10 mouse cellular contexts compared by ENCODE assay signal in genomic region chr8:124448962-124449670, GRCm38 (mm10). TPM values are rescaled to one million over a fixed set of nuclear protein-coding genes. Genes with fewer than 3 reads are reported as not detected.
A peak's percentile ranks its signal among the peaks of the same experiment; 100 is the strongest.
DNase-seq lines count a peak whose midpoint lies in the region; ATAC-seq and TF ChIP-seq lines count a peak whose summit lies in the region.
"Had no signal": no experiment of that assay in that cellular context is flagged by ENCODE, and none has a peak within 500 bp of the region (broad histone marks: within the 10 kb centered on the region; RNA-seq: fewer than 3 reads in every experiment).

No protein-coding gene starts in this region.

- no peak for DNase-seq in forebrain, embryonic 14.5 days (ENCODE audit: low spot score)
- peak; percentile 90 for DNase-seq in lung, postnatal 0 days (ENCODE audit: low spot score)
- DNase-seq in left cerebral cortex, adult 18-20 months (ENCODE audit: low spot score in 2 of 2), result no peak
- no peak for DNase-seq in left cerebral cortex, adult 8-10 months (ENCODE audit: low spot score in 2 of 2)
- DNase-seq: cerebellum, adult 11-12 months had no signal

- 0 out of 2 replicates have a peak overlapping the region, but pooled peaks have one; percentile 13 for H3K27ac ChIP-seq in forebrain, embryonic 12.5 days
- no peak overlapping the region for H3K27ac ChIP-seq in forebrain, embryonic 14.5 days (ENCODE audit: low read depth, low read length)
- H3K27ac ChIP-seq in neural tube, embryonic 13.5 days (replicated peaks), result 0 out of 2 replicates have a peak overlapping the region, but pooled peaks have one; percentile 20
- no peak overlapping the region for H3K27ac ChIP-seq in neural tube, embryonic 15.5 days (replicated peaks)
- H3K27ac ChIP-seq in lung, postnatal 0 days (ENCODE audit: low read length), result peak overlapping the region; percentile 66; the same call in 1 of the 2 replicates
- H3K27ac ChIP-seq in intestine, embryonic 15.5 days, result no peak overlapping the region
- H3K27ac ChIP-seq: heart, embryonic 15.5 days had no signal

- H3K4me1 ChIP-seq in forebrain, embryonic 12.5 days, result peaks cover 5% of the 10 kb centered on the region
- no peaks in the 10 kb centered on the region for H3K4me1 ChIP-seq in forebrain, embryonic 14.5 days (ENCODE audit: control insufficient read depth, insufficient read depth, low read length)
- H3K4me1 ChIP-seq in neural tube, embryonic 13.5 days (replicated peaks), result peaks cover 7% of the 10 kb centered on the region
- H3K4me1 ChIP-seq in neural tube, embryonic 15.5 days, result peaks cover 5% of the 10 kb centered on the region; the same call in 1 of the 2 replicates
- no peaks in the 10 kb centered on the region for H3K4me1 ChIP-seq in lung, postnatal 0 days (ENCODE audit: insufficient read depth, low read depth, low read length)
- no peaks in the 10 kb centered on the region for H3K4me1 ChIP-seq in intestine, embryonic 15.5 days (replicated peaks)
- H3K4me1 ChIP-seq: heart, embryonic 15.5 days had no signal

- H3K36me3 ChIP-seq in forebrain, embryonic 12.5 days (replicated peaks), result no peaks in the 10 kb centered on the region
- no peaks in the 10 kb centered on the region for H3K36me3 ChIP-seq in forebrain, embryonic 14.5 days (ENCODE audit: control insufficient read depth, insufficient read depth, low read length)
- no peaks in the 10 kb centered on the region for H3K36me3 ChIP-seq in neural tube, embryonic 13.5 days
- H3K36me3 ChIP-seq in neural tube, embryonic 15.5 days, result no peaks in the 10 kb centered on the region
- H3K36me3 ChIP-seq in lung, postnatal 0 days (ENCODE audit: insufficient read depth, low read length), result no peaks in the 10 kb centered on the region
- no peaks in the 10 kb centered on the region for H3K36me3 ChIP-seq in intestine, embryonic 15.5 days
- H3K36me3 ChIP-seq: heart, embryonic 15.5 days had no signal

- no peaks in the 10 kb centered on the region for H3K9me3 ChIP-seq in forebrain, embryonic 12.5 days
- no peaks in the 10 kb centered on the region for H3K9me3 ChIP-seq in forebrain, embryonic 14.5 days (replicated peaks; ENCODE audit: control insufficient read depth, low read length)
- peaks cover 5% of the 10 kb centered on the region; the same call in 1 of the 2 replicates for H3K9me3 ChIP-seq in neural tube, embryonic 13.5 days
- no peaks in the 10 kb centered on the region for H3K9me3 ChIP-seq in neural tube, embryonic 15.5 days (replicated peaks)
- no peaks in the 10 kb centered on the region for H3K9me3 ChIP-seq in lung, postnatal 0 days (ENCODE audit: low read length)
- H3K9me3 ChIP-seq in intestine, embryonic 15.5 days, result no peaks in the 10 kb centered on the region

- H3K4me3 ChIP-seq in forebrain, embryonic 12.5 days (replicated peaks), result no peak overlapping the region
- no peak overlapping the region for H3K4me3 ChIP-seq in forebrain, embryonic 14.5 days (ENCODE audit: low read depth, low read length)
- H3K4me3 ChIP-seq in neural tube, embryonic 13.5 days, result no peak overlapping the region
- no peak overlapping the region for H3K4me3 ChIP-seq in neural tube, embryonic 15.5 days (replicated peaks)
- no peak overlapping the region for H3K4me3 ChIP-seq in lung, postnatal 0 days (ENCODE audit: low read depth, low read length)
- no peak overlapping the region for H3K4me3 ChIP-seq in intestine, embryonic 15.5 days (replicated peaks)
- H3K4me3 ChIP-seq: heart, embryonic 15.5 days had no signal

- 37% methylated on average over 10 of the region's 10 CpGs for WGBS in forebrain, embryonic 12.5 days
- WGBS in forebrain, embryonic 14.5 days, result 30% methylated on average over 10 of the region's 10 CpGs
- WGBS in neural tube, embryonic 13.5 days, result 34% methylated on average over 10 of the region's 10 CpGs
- WGBS in neural tube, embryonic 15.5 days, result 33% methylated on average over 10 of the region's 10 CpGs
- WGBS in lung, postnatal 0 days, result 42% methylated on average over 10 of the region's 10 CpGs
- WGBS in intestine, embryonic 15.5 days, result 58% methylated on average over 10 of the region's 10 CpGs

- H3K4me2 ChIP-seq in forebrain, embryonic 12.5 days, result no peak overlapping the region
- H3K4me2 ChIP-seq in forebrain, embryonic 14.5 days (ENCODE audit: low read length), result no peak overlapping the region
- no peak overlapping the region for H3K4me2 ChIP-seq in neural tube, embryonic 13.5 days
- no peak overlapping the region for H3K4me2 ChIP-seq in neural tube, embryonic 15.5 days
- no peak overlapping the region for H3K4me2 ChIP-seq in lung, postnatal 0 days (replicated peaks; ENCODE audit: low read depth, low read length)
- no peak overlapping the region for H3K4me2 ChIP-seq in intestine, embryonic 15.5 days (replicated peaks)
- H3K4me2 ChIP-seq: heart, embryonic 15.5 days had no signal

- no peak for TF ChIP-seq CTCF in lung, postnatal 0 days (IDR thresholded peaks at IDR 0.05)

- TF ChIP-seq EP300 in lung, postnatal 0 days (IDR thresholded peaks at IDR 0.05), result peak; percentile 72

- 0 out of 2 replicates have a peak, but pooled peaks have one; percentile 46 for ATAC-seq in forebrain, embryonic 12.5 days (ENCODE audit: low FRiP score)
- no peak for ATAC-seq in forebrain, embryonic 14.5 days
- ATAC-seq in neural tube, embryonic 13.5 days (ENCODE audit: low read depth), result no peak
- ATAC-seq in neural tube, embryonic 15.5 days (ENCODE audit: low FRiP score), result no peak
- ATAC-seq in lung, postnatal 0 days, result peak; percentile 95
- ATAC-seq in intestine, embryonic 15.5 days, result no peak

- H3K27me3 ChIP-seq in forebrain, embryonic 12.5 days, result no peaks in the 10 kb centered on the region
- H3K27me3 ChIP-seq in forebrain, embryonic 14.5 days (replicated peaks; ENCODE audit: control insufficient read depth, insufficient read depth, low read length), result no peaks in the 10 kb centered on the region
- no peaks in the 10 kb centered on the region for H3K27me3 ChIP-seq in neural tube, embryonic 13.5 days
- no peaks in the 10 kb centered on the region for H3K27me3 ChIP-seq in neural tube, embryonic 15.5 days (replicated peaks)
- H3K27me3 ChIP-seq in lung, postnatal 0 days (replicated peaks; ENCODE audit: insufficient read depth, low read length), result no peaks in the 10 kb centered on the region
- no peaks in the 10 kb centered on the region for H3K27me3 ChIP-seq in intestine, embryonic 15.5 days (replicated peaks)
- H3K27me3 ChIP-seq: heart, embryonic 15.5 days had no signal

- no peak overlapping the region for H3K9ac ChIP-seq in forebrain, embryonic 12.5 days
- H3K9ac ChIP-seq in forebrain, embryonic 14.5 days (ENCODE audit: low read length), result no peak overlapping the region; the same call in 1 of the 2 replicates
- H3K9ac ChIP-seq in neural tube, embryonic 13.5 days, result no peak overlapping the region
- H3K9ac ChIP-seq in neural tube, embryonic 15.5 days (replicated peaks), result no peak overlapping the region
- H3K9ac ChIP-seq in lung, postnatal 0 days (replicated peaks; ENCODE audit: low read depth), result no peak overlapping the region
- no peak overlapping the region for H3K9ac ChIP-seq in intestine, embryonic 15.5 days
- H3K9ac ChIP-seq: heart, embryonic 15.5 days had no signal

RNA-seq across cellular contexts. Expression of gene Pgbd5, which starts 9.7 kb away (rescaled TPM):
- polyA plus RNA-seq in forebrain, embryonic 12.5 days (2016; fragmentation: Nextera tagmentation; extraction: Ambion mirVana), result 4.5 and 4.8 TPM in 2 replicates
- 8.6 and 10.2 TPM in 2 replicates for polyA plus RNA-seq in forebrain, embryonic 14.5 days (2014; fragmentation: Nextera tagmentation; extraction: Ambion mirVana)
- polyA plus RNA-seq in neural tube, embryonic 13.5 days (2015; fragmentation: Nextera tagmentation; extraction: Ambion mirVana), result 9.2 and 11.6 TPM in 2 replicates
- polyA plus RNA-seq in neural tube, embryonic 15.5 days (2015; fragmentation: Nextera tagmentation; extraction: Ambion mirVana), result 12.0 and 17.0 TPM in 2 replicates
- polyA plus RNA-seq in lung, postnatal 0 days (2015; fragmentation: Nextera tagmentation; extraction: Ambion mirVana), result 5.0 and 5.6 TPM in 2 replicates
- 100 to 1,000 TPM; 208 to 219 TPM for total RNA-seq in left cerebral cortex, adult 18-20 months (2021)
- total RNA-seq in left cerebral cortex, adult 8-10 months (2022), result 100 to 1,000 TPM; 179 to 198 (median 184) TPM
- 2.5 and 2.7 TPM in 2 replicates for polyA plus RNA-seq in intestine, embryonic 15.5 days (2015; fragmentation: Nextera tagmentation; extraction: Ambion mirVana)

Comparison
In these comparisons a context has a peak if more than half of its experiments do, and no peak if none do; other contexts are left out.
1. ATAC-seq: peak in forebrain, embryonic 12.5 days (single experiment) and lung, postnatal 0 days (single experiment); none in forebrain, embryonic 14.5 days (single experiment), neural tube, embryonic 13.5 days (single experiment), neural tube, embryonic 15.5 days (single experiment) and intestine, embryonic 15.5 days (single experiment).
2. H3K27ac ChIP-seq: peak in forebrain, embryonic 12.5 days (single experiment), neural tube, embryonic 13.5 days (single experiment) and lung, postnatal 0 days (single experiment); none in forebrain, embryonic 14.5 days (single experiment), neural tube, embryonic 15.5 days (single experiment) and intestine, embryonic 15.5 days (single experiment).